Mouse (Mus musculus): ENCODE results near the gene Bmpr1a. TPM values are rescaled to one million over a fixed set of nuclear protein-coding genes. Genes with fewer than 3 reads are reported as not detected.
A peak's percentile ranks its signal among the peaks of the same experiment; 100 is the strongest.
"Not testable (repeated sequence)": the region's sequence is repeated elsewhere in the genome, so short reads cannot be mapped to it uniquely, and the experiment has no call there.

Gene Bmpr1a
- total RNA-seq, 2 experiments from 2014 or later: 33.5 to 35.0 TPM

DNA sequence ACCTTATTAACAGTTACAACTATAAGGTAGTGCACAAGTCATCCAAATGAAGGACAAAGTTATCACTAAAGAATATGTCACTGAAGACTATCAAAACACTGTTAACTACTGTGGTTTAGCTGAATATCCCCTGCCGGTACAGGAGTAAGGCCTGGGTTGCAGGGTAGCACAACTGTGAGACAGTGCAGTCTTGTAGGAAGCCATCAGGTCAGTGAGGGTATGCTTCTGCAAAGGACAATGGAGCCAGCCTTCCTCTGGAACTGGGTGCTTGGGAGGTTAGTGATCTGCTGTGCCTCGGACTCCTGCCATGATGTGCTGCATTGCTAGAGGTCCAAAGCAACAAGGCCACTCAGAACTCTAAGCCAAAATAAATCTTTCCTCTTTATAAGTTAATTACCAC, 43.8 kb downstream of the Bmpr1a start:
- intact Hi-C loops (cut with DNase I): loop anchor here (2.0 to 5.0 kb wide), 2 partner anchors 89 to 108 kb away; no protein-coding TSS in a partner anchor
- no peak for DNase-seq (ENCODE audit: low spot score in 2 of 2)

DNA sequence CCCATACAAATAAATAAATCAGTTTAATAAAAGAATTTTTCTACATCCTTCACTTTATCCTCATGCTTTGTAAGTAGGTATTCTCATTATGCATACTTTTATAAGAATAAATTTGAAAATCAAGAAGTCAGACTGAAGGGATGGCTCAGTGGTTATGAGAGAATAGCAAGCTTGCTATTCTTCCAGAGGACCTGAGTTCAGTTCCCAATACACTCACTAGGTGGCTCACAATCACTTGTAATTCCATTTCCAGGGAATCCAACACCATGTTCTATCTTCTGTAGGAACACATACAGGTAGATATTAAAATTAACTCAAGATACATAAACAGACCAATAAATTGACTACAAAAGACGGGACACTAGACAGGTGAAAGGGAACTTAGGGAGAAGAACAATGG, 44.3 kb downstream of the Bmpr1a start:
- DNase-seq (ENCODE audit: low spot score in 2 of 2): peak; percentile 39 to 65
- intact Hi-C loops (cut with DNase I): loop anchor here (2.0 to 5.0 kb wide), 2 partner anchors 90 to 108 kb away; no protein-coding TSS in a partner anchor

DNA sequence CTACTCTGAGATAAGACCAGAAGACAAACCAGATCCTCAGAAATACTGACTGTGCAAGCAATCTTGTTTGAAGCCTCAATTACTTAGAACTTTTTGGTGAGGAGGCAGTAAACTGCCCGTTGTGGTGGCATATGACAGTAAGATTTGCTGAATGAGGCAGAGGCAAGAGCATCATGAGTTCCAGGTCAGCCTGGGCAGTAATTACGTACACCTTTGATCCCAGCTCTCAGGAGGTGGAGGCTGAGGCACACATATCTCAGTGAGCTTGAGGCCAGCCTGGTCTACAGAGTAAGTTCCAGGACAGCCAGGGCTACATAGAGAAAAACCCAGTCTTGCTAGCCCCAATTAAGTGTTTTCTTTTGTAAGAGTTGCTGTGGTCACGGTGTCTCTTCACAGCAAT, 48.9 kb downstream of the Bmpr1a start:
- no peak for DNase-seq (ENCODE audit: low spot score in 2 of 2)
- intact Hi-C loops (cut with DNase I): no loop called here

DNA sequence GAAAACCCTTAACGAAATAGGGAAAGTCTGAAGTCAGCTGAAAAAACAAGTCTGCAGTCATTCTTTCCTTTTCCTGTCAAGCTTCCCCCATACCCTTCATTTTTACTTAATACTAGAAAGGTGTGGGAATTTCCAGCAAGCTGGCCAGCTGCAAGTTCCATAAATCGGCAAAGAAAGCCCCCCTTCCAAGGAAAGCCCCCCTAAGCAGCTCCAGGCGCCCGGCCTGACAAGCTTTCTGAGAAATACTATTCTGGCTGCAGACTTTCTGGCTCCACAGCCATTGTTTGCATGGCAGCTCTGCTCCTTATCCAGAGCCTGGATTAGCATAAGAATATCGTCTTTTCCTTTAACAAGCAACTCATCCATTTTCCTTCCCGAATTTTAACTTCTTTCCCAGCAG, 49.5 kb downstream of the Bmpr1a start:
- DNase-seq (ENCODE audit: low spot score in 2 of 2): no peak
- intact Hi-C loops (cut with DNase I): no loop called here

DNA sequence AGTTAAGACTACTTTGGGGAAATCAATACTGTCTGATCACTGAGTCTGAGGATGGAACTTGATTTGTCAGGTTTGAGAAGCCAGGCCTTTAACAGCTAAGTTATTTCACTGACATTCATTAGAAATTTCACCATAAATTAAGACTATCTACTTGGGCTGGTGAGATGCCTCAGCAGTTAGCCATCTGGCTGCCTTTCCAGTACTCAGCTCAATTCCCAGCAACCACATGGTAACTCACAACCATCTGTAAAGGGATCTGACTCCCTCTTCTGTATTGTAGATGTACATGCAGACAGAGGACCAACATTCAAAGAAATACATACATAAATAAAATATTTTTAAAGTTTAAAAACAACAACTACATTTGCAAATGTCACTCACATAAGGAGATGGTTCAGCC, 51.3 kb downstream of the Bmpr1a start:
- no peak for DNase-seq (ENCODE audit: low spot score in 2 of 2)
- intact Hi-C loops (cut with DNase I): no loop called here

DNA sequence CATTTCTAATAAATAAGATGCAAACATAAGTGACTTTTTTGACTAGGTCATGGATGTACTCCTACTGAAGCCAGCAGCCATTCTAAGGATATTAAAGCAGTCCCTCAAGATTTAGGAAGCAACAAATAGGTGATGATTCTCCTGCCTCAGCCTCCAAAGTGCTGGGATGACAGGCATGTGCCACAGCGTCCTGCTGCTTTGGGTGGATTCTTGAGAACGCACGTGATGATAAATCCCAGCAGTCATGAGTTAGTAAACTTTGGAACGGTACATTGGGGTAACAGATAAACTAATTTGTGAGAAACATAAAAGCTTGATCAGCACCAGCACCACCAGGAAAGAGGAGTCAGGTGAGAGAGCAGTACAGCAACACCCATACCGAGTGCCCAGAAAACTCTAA, 52.7 kb downstream of the Bmpr1a start:
- intact Hi-C loops (cut with DNase I): no loop called here
- DNase-seq (ENCODE audit: low spot score in 2 of 2): no peak

DNA sequence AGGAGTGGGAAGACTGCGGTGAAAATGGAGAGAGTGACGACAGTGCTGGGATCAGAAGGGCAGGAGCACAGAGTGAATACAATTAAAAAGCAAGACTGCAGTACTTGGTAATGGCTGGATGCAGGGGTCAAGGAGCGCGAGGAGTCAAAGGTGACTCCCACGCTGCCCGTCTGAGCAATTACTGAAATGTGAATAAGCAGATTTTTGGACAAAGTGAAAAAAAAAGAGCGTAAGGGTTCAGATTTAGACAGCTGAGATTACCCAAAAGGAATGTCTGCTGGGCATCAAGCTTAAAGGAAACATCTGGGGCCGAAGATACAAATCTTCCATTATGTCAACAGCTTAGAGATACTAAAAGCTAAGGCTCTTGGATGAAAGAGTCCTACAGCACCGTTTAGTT, 53.3 kb downstream of the Bmpr1a start:
- intact Hi-C loops (cut with DNase I): no loop called here
- DNase-seq (ENCODE audit: low spot score in 2 of 2): no peak

DNA sequence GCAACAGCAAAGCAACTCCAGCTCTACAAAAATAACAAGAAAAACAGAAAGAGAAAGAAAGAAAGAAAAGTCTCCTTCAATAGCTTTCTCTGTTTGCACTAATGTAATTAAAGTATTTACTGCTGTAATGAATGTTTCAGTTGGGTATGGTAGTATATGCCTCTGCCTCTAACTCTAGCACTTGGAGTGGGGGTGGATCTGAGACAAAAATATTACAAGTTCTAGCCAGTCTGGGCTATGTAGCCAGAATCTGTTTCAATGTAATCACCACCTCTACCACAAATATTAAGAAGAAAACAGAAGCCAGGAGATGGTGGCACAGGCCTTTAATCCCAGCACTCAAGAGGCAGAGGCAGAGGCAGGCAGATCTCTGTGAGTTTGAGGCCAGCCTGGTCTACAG, 54.7 kb downstream of the Bmpr1a start:
- intact Hi-C loops (cut with DNase I): no loop called here
- DNase-seq (ENCODE audit: low spot score in 2 of 2): peak in 1 of 2 experiments; percentile 55

DNA sequence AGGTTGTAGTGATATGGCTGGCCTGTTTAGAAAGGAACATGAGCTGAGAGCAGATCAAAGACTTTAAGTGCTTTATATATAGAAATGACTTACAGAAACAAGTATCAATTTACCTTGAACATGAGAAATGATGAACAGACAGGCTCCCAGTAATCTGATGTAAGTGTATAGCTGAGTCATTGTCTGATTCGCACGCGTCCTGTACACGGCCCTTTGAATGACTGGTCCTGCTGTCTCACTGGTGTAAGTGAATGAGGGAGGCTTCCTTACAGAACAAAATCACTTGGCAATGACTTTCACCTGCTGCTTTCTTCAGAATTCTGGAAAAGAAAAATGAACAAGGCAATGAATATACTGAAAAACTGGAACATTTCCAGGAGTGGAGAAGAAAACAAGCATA, 55.5 kb downstream of the Bmpr1a start:
- intact Hi-C loops (cut with DNase I): no loop called here
- DNase-seq (ENCODE audit: low spot score in 2 of 2): peak in 1 of 2 experiments; percentile 61

DNA sequence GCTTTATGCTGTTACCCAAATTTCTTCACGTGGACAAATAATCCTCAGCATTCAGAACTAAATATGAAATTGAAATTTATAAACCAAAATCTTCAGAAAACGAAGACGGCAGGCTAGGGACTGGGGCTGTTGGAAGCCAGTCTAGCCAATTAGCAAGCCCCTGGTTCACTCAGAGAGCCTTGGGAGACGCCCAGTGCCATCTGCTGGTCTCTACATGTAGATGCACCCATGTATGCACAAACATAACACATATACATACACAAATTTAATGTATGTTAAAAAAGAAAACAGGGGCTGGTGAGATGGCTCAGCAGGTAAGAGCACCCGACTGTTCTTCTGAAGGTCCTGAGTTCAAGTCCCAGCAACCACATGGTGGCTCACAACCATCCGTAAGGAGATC, 56.5 kb downstream of the Bmpr1a start:
- intact Hi-C loops (cut with DNase I): no loop called here
- DNase-seq (ENCODE audit: low spot score in 2 of 2): no peak

DNA sequence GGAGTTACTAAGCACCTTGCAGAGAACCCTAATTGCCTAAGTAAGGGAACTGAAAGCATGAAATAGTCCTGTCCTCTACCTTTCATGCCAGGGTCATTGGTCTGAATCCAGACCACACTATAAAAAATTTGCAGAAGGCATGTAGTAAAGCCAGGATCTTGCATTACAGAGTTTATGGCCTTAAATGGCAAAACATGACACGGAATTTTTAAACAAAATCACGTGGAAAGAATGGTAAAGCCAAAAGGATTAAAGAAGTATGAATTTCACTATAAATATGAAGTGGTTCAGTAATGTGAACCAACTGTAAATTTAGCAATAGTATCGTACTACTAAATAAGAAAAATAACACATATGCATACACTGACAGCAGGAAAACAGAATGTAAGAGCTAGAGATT, 57.8 kb downstream of the Bmpr1a start:
- DNase-seq (ENCODE audit: low spot score in 2 of 2): no peak
- intact Hi-C loops (cut with DNase I): no loop called here

DNA sequence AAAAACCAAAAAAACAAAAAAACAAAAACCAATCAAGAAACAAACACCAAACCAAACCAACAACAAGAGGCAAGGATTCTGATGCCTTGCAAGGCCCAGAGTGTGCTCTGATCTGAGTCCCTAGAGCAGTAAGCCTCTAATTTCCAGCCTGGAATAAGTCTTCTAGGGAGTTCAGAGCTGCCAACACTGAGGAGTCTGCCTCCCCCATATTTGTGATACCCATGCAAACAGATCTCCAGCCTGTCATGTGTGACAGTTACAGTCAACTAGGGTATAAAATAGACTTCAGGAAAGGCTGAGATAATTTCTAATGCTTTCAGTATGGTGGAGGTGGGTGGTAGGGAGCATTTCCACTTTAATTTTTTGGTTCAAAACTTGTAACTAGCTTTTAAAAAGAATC, 58.2 kb downstream of the Bmpr1a start:
- intact Hi-C loops (cut with DNase I): no loop called here
- no peak for DNase-seq (ENCODE audit: low spot score in 2 of 2)

DNA sequence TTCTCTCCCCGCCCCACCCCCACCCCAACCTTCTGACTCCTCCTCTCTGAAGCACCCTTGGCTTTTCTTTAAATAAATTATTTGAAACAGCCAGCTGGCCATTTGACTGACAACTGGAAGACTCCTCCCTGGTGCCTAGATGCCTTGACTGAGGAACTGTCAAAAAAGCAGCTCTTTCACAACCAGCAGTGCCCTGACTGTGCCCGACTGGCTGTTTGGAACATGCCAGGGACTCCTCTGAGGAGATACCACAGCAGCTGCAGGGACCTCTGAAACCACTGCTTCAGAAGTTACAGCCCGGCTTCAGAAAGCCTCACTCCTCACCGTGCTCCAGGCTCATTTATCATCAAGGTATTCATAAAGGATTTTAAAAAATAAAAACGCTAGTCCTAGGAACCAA, 58.8 kb downstream of the Bmpr1a start:
- no peak for DNase-seq (ENCODE audit: low spot score in 2 of 2)
- intact Hi-C loops (cut with DNase I): no loop called here

DNA sequence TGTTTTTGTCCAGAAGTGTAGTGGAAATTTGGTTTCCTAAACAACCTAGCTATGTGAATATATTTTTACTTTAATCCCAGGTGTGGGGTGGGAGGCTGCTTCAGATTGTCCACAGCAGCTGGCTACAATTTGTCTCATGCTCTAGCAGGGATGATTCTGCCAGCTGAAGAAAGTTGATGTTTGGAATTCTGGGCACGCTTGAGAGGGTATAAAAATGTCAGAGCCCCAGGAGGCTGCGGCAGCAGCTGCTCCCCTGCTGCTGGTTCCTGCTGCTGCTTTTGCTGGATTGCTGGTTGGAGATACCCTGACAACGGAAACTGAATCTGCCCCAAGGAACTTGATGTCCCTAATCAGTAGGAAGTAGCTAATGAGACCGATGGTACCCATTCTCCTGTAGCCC, 60.6 kb downstream of the Bmpr1a start:
- no peak for DNase-seq (ENCODE audit: low spot score in 2 of 2)
- intact Hi-C loops (cut with DNase I): no loop called here

DNA sequence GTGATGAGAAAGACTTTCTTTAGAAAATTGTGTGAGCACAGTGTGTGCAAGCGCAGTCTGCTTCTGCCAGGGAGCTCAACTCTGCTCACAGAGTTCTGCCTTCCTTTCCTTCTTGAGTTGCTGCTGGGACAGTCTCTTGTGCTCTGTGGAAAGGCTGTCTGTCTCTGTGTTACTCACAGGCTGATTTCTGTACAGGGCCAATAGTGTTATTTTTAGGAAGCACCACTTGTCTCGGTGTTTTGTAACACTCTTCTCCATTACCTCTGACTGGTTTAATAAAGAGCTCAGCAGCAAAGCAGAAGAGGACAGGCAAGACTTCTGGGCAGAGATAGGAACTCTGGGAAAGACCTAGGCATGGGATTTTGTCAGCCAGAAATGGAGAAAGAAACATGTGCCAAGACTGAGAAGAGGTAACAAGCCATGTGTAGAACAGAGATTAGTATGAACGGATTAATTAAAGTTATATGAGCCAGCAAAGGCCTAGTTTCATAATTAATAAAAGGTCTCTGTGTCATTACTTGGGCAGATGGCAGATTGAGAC, 62.5 kb downstream of the Bmpr1a start:
- intact Hi-C loops (cut with DNase I): no loop called here
- DNase-seq (ENCODE audit: low spot score in 2 of 2): no peak

DNA sequence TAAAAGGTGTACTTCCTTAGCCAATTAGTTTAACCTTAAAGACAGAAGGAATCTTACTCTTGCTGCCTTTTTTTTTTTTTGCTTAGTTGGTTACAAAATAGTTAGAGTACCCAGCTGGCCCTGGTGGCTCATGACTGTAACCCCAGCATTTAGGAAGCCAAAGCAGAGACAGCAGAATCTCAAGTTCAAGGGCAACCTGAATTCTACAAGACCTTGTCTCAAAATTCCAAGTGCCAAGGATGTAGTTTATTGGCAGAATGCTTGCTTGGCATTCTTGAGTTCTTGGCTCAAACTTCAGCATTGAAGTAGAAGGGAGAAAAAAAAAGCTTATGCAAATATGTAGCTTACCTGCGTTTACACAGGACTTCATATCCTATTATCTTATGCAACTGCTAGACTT, 74.1 kb downstream of the Bmpr1a start:
- intact Hi-C loops (cut with DNase I): no loop called here
- DNase-seq (ENCODE audit: low spot score in 2 of 2): no peak

DNA sequence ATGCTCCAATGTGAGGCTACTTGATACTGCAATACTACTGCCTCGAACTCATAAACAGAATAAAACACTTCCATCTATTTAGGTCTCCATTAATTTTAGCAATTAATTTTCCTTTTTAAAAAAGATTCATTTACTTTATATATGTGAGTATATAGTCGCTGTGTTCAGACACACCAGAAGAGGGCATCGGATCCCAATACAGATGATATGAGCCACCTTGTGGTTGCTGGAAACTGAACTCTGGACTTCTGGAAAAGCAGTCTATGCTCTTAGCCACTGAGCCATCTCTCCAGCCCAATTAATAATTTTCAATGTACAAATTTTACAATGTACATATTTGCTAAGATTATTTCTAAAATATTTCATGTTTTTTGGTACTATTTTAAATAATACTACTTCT, 74.9 kb downstream of the Bmpr1a start:
- DNase-seq (ENCODE audit: low spot score in 2 of 2): no peak
- intact Hi-C loops (cut with DNase I): no loop called here

DNA sequence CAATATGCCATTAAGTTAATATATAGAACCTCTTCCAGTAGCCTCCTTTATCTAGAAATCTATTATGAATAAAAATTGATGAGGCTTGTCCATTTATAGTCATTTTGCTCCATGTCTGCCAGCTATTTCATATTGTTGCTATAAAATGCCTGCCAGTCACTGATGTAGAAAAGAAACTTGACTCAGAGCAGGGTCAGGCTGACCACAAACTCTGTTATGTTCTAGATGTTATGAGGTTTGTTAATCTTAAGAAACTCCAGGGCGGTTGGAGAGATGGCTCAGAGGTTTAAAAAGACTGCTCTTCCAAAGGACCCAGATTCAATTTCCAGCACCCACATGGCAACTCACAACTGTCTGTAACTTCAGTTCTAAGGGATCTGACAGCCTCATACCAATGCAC, 82.1 kb downstream of the Bmpr1a start:
- DNase-seq (ENCODE audit: low spot score in 2 of 2): no peak
- intact Hi-C loops (cut with DNase I): no loop called here

DNA sequence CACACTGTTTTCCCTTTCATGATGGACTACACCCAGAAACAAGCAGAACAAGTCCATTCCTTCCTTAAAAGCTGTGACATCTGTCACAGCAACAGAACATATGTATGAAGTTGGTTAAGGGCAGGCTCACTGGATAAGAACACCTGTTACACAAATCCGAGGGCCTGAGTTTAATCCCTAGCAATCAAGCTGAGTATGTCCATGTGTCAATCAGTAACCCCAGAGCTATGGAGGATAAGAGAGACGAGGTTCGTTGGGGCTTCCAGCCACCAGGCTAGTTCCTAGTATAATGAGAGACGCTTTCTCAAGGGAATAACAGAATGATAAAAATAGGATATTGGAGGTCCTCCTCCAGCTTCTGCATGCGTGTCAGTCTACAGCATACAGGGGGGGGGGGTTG, 85.6 kb downstream of the Bmpr1a start:
- intact Hi-C loops (cut with DNase I): no loop called here
- DNase-seq (ENCODE audit: low spot score in 2 of 2): no peak

DNA sequence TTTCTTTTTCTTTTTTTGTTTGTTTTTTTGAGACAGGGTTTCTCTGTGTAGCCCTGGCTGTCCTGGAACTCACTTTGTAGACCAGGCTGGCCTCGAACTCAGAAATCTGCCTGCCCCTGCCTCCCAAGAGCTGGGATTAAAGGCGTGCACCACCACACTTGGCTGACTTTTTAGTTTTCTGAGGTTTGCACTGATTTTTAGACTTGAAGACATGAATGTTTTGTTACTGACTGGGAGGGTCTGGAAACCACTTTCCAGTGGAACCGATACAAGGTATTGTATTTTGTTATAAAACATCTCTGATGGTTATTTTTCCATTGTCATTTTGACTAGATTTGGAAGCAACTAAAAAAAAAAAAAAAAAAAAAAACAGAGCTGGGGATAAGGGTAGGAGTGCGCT, 86.2 kb downstream of the Bmpr1a start:
- intact Hi-C loops (cut with DNase I); DNase-seq (ENCODE audit: low spot score in 2 of 2): not testable (repeated sequence)

DNA sequence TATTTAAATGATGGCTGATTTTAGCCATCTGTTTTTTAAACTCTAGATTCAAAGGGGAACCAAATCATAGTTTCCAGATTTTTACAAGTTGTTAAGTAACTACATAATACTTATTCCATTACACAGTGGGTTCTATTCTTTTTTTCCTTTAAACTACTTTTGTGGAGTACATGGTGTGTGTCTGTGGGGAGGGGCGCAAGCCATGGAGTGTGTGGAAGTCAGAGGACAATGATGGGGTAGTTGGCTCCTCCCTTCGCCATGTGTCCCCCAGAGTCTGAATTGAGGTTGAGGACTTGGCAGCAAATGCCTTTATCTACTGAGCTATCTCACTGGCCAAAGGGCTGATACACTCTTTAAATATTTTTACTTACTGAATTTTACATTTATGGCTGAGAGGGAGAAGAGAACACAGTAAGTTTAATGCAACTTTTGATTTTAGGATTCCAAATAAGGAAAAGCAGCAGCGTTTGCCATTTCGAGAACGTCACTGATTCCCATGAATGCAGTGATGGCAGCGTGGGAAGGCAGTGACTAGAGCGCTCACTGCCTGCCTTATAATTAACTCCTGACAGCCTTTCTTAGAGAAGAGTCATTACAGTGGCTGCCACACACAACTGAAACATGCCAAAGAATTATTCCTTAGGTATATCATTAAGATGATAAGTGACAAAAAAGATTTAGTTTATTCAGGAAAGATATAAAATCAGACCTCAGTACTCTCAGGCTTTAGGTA, 90.8 kb downstream of the Bmpr1a start:
- intact Hi-C loops (cut with DNase I): no loop called here
- DNase-seq (ENCODE audit: low spot score in 2 of 2): peak in 1 of 2 experiments; percentile 49

DNA sequence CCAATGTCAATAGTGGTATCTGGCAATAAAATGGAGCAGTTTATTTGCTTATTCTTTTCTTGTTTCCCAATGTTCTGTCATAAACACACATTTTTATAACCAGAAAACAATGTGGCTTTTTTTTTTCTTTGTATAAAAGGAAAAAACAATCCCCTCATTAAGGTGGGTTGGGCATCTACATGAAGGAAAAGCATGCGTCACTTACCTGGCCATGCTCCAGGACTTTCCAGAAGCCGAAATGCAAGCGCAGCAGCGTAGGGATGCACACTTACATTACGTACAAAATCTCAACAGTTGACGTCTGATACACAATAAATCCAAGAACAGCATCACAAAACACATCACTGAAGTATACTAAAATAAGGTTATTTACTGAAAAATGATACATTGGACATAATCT, 92.4 kb downstream of the Bmpr1a start:
- no peak for DNase-seq (ENCODE audit: low spot score in 2 of 2)
- intact Hi-C loops (cut with DNase I): no loop called here
